Mouse (Mus musculus): ENCODE measurements around the gene Ung. TPM values are rescaled to one million over a fixed set of nuclear protein-coding genes. Genes with fewer than 3 reads are reported as not detected.

The Ung gene
- total RNA-seq (2021), result 10 to 100 TPM; 26.4 to 27.3 TPM

DNA sequence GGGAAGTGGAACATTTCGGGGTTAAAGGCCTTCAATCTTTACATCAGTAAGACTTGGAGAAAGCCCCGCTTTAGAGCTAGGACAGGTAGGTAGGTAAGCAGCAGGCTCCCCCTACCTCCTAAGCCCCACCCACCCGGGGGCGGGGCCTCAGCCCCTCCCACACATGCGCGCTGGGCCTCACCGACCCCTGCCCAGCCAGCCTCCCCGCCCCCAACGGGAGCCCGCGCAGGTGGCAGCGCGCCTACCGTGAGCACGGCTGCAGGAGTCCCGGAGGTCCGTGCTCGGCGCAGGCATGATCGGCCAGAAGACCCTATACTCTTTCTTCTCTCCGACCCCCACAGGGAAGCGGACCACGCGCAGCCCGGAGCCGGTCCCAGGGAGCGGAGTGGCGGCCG, at the start of gene Ung:
TSS of gene Ung (plus strand) at position 176 of the 395 bp plus-strand sequence.
- intact Hi-C loops (cut with DNase I), result loop anchor here (5.0 kb wide), 1 partner anchor 42 kb away; no protein-coding TSS in a partner anchor
- no peak for DNase-seq

DNA sequence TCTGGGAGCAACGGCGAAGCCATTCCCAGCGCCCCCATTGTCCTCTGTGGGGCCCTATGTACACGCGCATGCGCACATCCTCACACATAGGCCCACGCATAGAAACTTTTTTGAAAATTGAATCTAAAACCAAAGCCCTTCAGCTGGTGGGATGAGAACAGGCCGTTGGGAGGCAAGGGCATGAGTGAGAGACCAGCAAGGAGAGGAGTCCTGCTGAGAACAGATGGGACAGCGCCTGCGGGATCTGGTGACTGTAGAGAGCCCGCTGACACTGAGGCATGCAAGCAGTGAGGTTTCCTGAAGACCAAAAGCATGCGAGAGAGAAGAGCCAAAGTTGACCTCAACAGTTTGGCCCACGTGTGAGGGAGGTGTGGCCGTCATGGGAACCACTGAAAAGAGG, 44.7 kb upstream of the Ung start:
- intact Hi-C loops (cut with DNase I), result no loop called here

DNA sequence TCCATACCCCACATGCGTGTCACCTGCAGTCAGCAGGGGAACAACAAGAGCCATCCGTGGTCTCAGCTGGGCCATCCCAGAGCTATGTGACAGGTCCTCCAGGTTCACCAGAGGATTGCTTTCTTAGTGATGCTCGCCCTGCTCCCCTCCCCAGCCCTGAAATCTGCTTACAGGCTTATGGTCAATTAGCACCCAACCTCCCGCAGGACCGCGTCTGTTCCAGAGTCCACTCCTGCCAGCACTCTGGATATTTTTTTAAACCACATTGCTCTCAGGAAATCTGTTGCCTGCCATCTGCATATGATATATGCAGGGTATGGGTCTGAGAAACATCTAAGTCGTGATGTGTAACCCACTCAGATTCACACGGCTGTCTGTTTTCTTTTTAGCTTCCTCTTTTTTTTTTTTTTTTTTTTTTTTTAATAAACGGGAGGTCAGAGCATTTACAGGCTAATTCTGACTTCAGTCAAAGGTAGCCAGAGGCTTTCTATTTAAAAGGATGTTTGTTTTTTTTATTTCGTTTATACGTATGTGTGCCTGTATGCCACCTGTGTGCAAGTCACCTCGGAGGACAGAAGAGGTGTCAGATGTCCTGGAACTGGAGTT, 42.2 kb upstream of the Ung start:
- intact Hi-C loops (cut with DNase I), result no loop called here
- DNase-seq, result no peak

More for the DNA sequence above, 44.7 kb upstream of the Ung start:
- no peak for DNase-seq

DNA sequence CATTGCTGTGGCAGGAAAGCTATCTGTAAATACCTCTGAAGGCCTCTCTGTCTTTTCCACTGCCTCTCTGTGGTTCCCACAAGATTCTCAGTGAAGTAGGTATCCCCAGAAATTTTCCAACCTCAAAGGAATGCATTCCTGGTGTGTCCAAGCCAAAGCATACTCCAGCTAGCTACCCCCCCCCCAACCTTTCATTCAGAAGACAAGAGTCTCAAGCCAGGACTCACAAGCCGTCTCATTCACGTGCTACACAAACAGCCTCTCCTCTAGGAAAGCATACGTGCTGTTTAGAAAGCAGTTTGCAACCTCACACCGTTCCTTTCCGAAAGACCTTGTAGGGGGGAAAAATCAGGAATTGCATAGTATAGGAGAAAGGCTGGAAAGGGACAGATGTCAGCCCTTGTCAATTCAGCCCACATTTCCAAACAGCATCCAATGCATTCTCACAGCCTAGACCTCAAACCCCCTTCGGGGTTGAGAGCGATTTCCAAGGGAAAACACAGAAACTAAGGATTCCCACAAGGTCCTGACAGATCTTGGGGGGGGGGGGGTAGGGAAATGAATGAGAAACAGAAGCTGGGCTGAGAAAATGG, 39.7 kb upstream of the Ung start:
- intact Hi-C loops (cut with DNase I), result no loop called here
- no peak for DNase-seq

DNA sequence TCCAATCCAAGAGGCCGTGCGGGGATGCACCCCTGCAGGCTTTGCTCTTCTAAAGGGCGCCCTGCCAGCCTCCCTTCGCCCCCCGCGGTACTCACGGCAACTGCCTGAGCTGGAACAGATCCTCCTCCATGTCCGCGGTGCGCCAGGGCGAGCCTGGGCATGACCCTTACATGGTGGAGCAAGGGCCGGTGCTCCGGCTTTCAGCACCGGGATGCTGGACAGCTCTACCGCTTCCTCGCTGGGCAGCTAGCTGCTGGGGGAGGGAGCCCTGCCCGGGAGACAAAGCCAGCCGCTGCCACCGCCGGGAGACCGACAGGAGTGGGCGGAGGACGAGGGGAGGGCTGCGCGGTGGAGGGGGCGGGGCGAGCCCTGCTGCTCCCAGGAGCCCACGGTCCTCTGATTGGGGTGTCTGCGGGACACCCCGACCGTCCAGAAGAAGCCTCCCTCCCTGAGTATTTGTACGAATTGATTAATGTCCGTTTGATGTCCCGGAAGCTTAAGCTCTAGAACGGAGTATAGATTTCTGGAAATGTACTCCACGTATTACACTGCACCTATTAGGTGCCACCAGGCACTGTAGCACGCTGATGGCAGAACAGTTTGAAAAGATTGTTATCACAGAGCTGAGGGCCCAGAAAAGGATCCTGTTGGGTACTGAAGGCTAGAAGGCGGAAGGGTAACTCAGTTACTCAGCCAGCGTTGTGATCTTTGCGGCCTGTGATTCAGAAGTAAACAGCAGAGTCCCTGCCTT, 39.0 kb upstream of the Ung start, which contains the start of gene Svop:
TSS of gene Svop (minus strand) at position 514 of the 751 bp plus-strand sequence.
- intact Hi-C loops (cut with DNase I), result no loop called here
- peak; percentile 60 to 70 for DNase-seq

DNA sequence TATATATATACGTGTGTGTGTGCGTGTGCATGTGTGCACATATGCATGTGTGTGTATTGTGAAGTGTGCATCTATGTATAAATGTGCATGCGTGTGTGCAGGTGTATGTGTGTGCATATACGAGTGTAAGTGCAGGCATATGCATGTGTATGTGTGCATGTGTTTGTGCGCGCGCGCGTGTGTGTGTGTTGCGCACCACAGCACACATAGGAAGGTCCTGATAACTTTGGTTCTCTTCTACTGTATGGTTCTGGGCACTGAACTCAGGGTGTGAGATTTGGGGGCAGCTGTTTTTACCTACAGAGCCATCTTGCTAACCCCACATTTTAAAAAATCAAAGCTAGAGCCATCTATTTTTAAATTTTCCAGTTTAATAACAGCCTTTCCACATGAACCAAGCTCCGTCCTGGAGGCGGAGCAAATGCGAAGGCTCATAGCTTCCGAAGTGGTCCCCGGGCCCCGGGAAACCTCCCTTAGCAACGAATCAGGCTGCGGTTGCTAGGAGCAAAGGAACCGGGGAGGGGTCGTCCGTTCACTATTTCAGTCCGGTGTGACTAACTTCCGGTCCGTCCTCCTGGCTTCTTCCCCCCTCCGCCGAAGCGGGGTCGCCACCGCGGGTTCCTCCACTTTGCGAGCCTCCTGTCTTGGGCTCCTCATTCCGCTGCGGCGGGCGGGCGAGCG, 30.3 kb upstream of the Ung start:
- DNase-seq, result peak; percentile 97
- intact Hi-C loops (cut with DNase I), result loop anchor here (2.0 kb wide), 2 partner anchors 23 to 47 kb away; no protein-coding TSS in a partner anchor

DNA sequence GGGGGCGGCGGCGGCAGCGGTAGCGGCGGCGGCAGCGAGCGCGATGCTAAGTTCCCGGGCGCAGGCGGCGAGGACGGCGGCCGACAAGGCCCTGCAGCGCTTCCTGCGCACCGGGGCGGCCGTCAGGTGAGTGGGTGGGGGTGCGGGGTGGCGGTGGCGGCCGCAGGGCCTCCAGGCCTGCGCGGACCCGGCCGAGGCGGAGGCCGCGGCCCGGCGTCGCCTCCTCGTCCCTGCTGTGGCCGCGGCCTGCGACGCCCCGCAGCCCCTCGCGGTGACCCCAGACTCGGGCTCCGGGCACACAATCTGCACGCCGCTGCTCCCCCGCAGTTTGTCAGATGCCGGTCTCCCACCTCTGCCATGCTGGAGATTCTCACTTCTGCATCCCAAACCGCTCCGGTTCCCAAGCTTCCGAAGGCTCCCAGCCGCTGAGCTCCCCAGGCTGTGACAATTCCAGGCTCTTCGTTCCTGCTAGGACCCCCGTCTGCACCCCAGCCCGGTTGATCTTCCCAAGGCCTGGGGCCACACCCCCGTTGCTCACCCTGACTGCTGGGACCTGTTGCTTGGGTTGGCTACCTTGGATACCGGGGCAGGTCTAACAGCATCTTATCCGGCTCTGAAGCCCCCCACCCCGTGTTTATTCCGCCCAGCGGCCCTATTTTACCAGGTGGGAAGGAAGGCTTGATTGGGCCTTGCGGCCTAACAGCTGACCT, 29.6 kb upstream of the Ung start:
- intact Hi-C loops (cut with DNase I), result loop anchor here (2.0 kb wide), 2 partner anchors 22 to 48 kb away; no protein-coding TSS in a partner anchor
- DNase-seq, result peak in 1 of 2 experiments; percentile 19

DNA sequence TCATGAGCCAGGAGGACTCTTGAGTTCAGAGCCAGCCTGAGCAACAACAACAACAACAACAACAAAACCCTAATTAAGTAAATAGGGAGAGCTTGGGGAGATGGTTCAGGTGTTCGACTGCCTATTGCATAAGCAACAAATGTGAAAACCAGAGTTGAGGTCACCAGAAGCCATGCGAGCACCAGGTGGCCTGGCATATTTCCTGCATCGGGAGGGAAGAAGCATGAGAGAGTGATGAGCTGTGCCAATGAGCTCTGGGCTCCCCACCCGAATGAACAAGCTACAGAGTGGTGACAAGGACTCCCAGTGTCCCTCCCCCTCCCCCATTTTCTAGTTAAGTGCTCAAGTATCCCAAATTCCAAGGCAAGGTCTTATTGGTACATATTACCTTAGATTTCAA, 28.3 kb upstream of the Ung start:
- intact Hi-C loops (cut with DNase I), result loop anchor here (2.0 kb wide), 2 partner anchors 21 to 49 kb away; no protein-coding TSS in a partner anchor
- no peak for DNase-seq

DNA sequence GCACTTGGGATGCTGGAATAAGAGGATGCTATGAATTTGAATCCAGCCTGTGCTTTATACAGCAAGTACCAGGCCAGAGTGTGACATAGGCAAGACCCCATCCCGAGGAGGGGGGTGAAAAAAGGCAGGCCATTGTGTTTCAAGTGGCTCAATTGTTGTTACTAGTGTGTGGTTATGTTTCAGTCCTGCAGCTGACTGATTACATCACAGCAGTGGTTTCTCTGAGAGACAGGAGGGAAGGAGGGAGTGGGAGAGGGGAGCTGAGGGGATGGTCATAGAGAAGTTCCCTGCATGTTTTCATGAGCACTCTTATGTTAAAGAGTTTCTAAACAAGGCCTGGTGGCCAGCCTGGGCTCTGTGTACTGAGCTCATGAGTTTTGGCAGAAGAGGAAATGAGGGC, 27.4 kb upstream of the Ung start:
- intact Hi-C loops (cut with DNase I), result no loop called here
- no peak for DNase-seq

DNA sequence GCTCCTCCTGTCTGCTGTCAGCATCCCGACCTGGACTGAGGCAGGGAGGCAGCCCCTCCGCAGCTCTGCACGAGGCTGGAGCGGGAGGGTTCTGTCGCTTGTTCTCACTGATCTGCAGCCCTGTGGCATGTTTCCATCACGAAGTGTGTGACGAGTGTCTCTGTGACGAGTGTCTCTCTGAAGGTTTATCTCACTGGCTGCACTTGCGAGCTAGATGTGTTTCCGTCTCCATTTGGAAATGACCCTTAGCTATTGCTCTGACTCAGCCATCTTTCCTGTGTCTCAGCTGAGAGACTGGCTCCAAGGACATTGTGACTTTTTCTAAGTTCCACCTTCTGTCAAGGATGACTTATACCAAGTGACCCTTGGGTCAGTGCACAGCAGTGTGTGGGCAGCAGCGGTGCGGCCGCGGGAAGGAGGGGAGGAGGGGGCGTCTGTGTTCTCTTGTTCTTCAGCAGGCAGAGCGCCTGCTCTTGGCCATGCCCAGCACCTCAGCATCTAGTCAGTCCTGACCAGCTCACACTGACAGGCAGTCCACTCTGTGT, 23.7 kb upstream of the Ung start:
- intact Hi-C loops (cut with DNase I), result no loop called here
- DNase-seq, result no peak

DNA sequence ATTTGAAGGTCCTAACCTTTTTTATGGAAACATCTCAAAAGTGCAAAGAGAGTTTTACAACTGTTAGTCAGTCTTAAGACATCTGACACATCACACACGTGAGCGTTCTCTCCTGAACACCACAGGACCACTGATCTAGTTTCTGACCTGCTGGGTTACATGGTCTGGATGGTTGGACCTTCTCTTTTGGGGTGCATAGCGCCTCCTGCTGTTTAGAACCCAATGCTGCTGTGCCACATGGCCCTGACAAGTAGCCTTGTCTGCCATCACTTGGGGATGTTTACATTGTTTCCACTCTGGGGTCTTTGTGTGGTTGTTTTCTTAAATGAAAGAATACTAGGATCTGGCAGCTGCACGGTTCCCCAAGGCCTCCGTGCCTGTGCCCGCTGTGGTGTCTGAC, 16.9 kb upstream of the Ung start:
- DNase-seq, result no peak
- intact Hi-C loops (cut with DNase I), result no loop called here

DNA sequence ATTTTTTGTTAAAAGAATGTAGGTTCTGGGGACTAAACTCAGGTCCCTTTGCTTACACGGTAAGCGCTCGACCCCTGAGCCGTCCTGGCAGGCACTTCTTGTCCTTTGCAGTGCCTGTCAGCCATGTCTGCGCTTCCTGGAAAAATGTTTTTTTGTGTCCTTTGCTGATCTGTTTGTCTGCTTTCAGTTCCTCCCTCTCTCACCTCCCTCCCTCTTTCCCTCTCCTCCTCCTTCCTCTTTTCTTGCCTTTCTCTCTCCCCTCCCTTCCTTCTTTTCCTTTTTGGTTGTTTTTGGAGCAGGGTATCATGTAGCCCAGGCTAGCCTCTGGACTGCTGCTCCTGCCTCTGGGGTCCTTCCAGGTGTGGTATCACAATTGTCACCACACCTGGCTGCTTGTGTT, 15.2 kb upstream of the Ung start:
- intact Hi-C loops (cut with DNase I), result no loop called here
- DNase-seq, result no peak

DNA sequence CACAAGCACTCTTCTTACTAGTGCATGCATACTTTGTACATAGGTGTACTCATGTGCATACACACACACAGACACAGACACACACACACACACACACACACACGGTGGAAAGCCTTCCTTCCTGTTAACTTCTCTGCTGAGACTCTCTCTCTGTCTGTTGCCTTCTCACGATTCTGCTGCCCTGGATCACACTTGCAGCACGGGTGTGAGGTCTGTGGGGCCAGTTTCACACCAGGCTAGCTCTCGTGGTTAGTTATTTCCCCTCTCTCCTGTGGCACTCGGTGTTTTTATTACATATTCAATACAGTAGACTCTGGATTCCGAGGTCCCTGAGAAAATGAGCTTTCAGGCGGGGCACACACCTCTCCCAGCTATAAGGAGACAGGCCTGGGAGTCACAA, 13.6 kb upstream of the Ung start:
- intact Hi-C loops (cut with DNase I), result no loop called here
- DNase-seq, result no peak

DNA sequence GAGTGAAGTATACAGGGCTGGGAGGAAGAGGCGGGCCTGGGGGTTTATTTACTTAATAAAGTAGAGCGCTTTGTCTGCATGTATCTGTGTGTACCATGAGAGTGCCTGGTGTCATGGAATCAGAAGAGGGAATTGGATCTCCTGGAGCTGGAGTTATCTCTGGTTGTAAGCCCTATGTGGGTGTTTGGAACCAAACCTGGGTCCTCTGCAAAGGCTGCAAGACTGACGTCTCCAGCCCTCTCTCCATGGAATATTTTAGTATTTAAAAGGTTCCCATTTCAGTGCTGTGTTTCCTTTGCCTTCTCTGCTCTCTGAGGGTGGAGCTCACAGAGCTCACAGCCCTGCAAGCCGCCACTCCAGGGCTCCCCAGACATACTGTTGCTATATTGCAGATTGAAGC, 10.4 kb upstream of the Ung start:
- intact Hi-C loops (cut with DNase I), result no loop called here
- DNase-seq, result no peak

DNA sequence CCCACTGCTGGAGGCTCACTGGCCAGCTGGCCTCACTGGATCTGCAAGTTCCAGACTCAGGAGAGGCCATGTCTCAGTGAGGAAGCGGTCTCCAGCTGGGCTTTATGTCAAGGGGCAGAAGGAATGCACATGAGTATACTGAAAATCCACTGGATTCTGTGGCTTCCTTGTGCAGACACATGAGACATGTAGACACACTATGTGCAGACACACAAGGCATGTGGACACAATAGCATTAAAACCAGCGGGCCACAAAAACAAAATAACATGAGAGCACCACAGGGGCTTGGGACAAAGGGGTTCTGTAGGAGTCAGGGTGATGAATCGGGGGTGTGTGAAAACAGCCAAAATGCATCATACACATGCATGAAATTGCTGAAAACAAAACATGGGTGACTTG, 4.2 kb upstream of the Ung start:
- intact Hi-C loops (cut with DNase I), result loop anchor here (5.0 kb wide), 1 partner anchor 274 kb away; no protein-coding TSS in a partner anchor
- DNase-seq, result no peak

DNA sequence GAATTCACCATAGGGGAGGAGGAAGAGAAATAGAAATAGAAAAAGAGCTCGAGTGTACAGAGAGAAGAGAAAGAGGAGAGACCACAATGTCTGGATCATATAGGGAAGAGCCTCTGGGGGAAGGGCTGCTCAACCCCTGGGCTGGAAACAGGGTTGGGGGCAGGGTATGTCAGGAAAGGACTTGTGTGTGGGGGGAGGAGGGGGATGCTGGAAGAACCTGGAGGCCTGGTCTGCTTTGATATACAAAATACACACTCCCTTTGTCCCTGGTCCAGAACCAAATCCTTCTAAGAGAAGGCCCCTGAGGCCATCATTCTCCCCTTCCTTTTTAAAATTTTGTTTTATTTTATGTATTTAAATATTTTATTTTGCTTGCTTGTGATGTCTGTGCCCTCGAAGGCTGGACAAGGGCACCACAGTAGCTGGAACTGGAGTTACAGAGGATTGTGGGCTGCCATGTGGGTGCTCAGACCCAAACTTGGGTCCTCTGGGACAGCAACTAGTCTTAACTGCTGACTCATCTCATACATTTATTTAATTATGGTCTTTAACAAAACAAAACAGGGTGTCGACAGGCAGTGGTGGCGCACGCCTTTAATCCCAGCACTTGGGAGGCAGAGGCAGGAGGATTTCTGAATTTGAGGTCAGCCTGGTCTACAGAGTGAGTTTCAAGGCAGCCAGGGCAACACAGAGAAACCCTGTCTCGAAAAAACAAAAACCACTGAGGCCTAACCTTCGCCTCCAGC, 3.5 kb upstream of the Ung start:
- intact Hi-C loops (cut with DNase I), result loop anchor here (5.0 kb wide), 1 partner anchor 274 kb away; no protein-coding TSS in a partner anchor
- no peak for DNase-seq

DNA sequence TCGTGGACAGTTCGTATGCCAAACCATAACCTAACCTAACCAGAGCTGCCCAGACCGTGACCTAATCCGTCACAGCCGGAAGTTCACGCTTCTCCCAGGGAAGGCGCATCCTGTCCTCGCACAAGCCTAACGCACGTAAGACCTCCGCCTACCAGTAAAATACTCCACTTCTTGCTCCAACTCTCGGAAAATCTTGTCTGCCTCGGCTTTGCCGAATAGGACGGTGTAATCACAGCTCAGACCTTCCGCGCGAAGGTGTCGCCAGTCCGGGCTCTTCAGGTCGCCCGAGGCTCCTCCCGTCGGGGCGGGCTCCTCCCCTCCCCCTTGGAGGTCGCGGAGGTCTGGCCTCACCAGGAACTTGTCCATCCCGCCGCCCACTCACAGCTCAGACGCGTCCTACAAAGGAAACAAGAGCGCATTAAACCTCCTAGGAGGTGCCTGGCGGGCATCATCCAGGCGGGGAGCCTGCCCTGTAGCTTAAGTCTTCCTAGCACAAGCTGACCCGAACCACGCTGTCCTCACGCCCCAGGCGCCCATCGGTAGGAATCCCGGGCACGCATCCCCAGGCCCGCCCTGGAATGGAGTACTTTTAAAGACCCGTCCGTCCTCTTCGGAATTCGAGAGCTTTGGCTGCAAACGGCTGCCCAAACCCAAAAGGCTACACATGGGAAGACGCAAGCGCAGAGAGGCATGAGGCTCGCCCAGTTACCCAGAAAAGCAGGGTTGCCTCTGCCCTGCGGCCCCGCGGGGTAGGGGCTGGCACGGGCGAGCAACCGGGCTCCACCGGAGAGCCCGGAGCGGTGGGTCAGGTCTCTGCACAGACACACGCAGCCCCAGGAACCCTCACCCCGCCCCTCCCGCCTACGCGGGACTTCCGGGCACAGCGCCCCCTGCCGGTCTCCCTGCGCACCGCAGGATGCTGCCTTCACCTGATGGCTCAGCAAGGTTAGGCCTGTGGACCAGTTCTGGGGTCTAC, 2.5 kb upstream of the Ung start, which contains the start of gene Alkbh2:
TSS of gene Alkbh2 (minus strand) at position 845 of the 976 bp plus-strand sequence.
- intact Hi-C loops (cut with DNase I), result loop anchor here (2.0 to 5.0 kb wide), 2 partner anchors 77 to 275 kb away; no protein-coding TSS in a partner anchor
- DNase-seq, result peak; percentile 87 to 88
